ENCODE assay signal across 8 mouse cellular contexts in genomic region chr1:160531402-160531801, GRCm38 (mm10).
A peak's percentile ranks its signal among the peaks of the same experiment; 100 is the strongest.
DNase-seq lines count a peak whose midpoint lies in the region; ATAC-seq lines count a peak whose summit lies in the region.

No protein-coding gene starts in this region.

- 0 out of 2 replicates have a peak, but pooled peaks cover 9% of the 10 kb centered on the region for H3K4me1 ChIP-seq in hindbrain, embryonic 12.5 days

- no peaks in the 10 kb centered on the region for H3K9me3 ChIP-seq in hindbrain, embryonic 12.5 days (replicated peaks)

- H3K4me2 ChIP-seq in hindbrain, embryonic 12.5 days (replicated peaks) = no peak overlapping the region

- H3K36me3 ChIP-seq in hindbrain, embryonic 12.5 days = no peaks in the 10 kb centered on the region

- H3K27me3 ChIP-seq in hindbrain, embryonic 12.5 days = no peaks in the 10 kb centered on the region

- 34% methylated on average over 5 of the region's 5 CpGs for WGBS in hindbrain, embryonic 12.5 days

- H3K9ac ChIP-seq in hindbrain, embryonic 12.5 days = no peak overlapping the region

- peak; percentile 86 for DNase-seq in 3134 (ENCODE audit: extremely low read depth, insufficient read length, low spot score)
- peak; percentile 15 to 45 for DNase-seq in adrenal gland, postnatal 4 days (ENCODE audit: low spot score in 2 of 2)
- peak; percentile 40 to 44 for DNase-seq in frontal cortex, postnatal 14 days (ENCODE audit: low spot score in 2 of 2)
- DNase-seq in layer of hippocampus, adult 8-10 months (ENCODE audit: low spot score in 2 of 2) = peak; percentile 61 to 74
- peak; percentile 63 for DNase-seq in lung, postnatal 25 days (ENCODE audit: low spot score)
- peak; percentile 78 for DNase-seq in skeletal muscle tissue, adult 2 months (ENCODE audit: low read depth, low spot score)

- no peak overlapping the region for H3K27ac ChIP-seq in hindbrain, embryonic 12.5 days

- no peak overlapping the region for H3K4me3 ChIP-seq in hindbrain, embryonic 12.5 days

- peak; percentile 81 for ATAC-seq in hindbrain, embryonic 12.5 days (ENCODE audit: low FRiP score)
- ATAC-seq in megakaryocyte progenitor cell, adult 5-6 weeks (replicated peaks; ENCODE audit: poor library complexity) = no peak

Comparison
In these comparisons a context has a peak if more than half of its experiments do, and no peak if none do; other contexts are left out.
1. DNase-seq: peak in every context shown above with its lines; median percentile 86 in 3134; 78 in skeletal muscle tissue, adult 2 months; 68 in layer of hippocampus, adult 8-10 months; 63 in lung, postnatal 25 days; 42 in frontal cortex, postnatal 14 days; 30 in adrenal gland, postnatal 4 days.